Mouse (Mus musculus) left cerebral cortex, postnatal 25 days (tissue): ENCODE data around the gene Ing3. TPM values are rescaled to one million over a fixed set of nuclear protein-coding genes. Genes with fewer than 3 reads are reported as not detected.

Experiments used
- DNase-seq, 2 experiments: peaks; one replicate each; pipeline ENCODE4 v3.0.0; 2022; ENCODE audit warnings: low spot score in 2 of 2, mixed read lengths in 1 of 2
- intact Hi-C: fragments of 180-260 bp; cut with DNase I; formaldehyde crosslinking; loops from one replicate; pipeline ENCODE4 v1.15.1; 2025
- total RNA-seq, 2 experiments: library from RNA; stranded (reverse); gene quantifications; 2 replicates each; pipeline ENCODE4 v1.2.3; 2021

The Ing3 gene
- total RNA-seq, 2 experiments from 2014 or later: 25.8 to 27.2 TPM

- no peak for DNase-seq
- intact Hi-C loops: no loop called here
Observed at GRCm38 (mm10) chr6:22014291-22014911, 65.0 kb downstream of the Ing3 start.

- no peak for DNase-seq
- intact Hi-C loops: no loop called here
Observed at GRCm38 (mm10) chr6:22017631-22018030, 68.3 kb downstream of the Ing3 start.

DNA sequence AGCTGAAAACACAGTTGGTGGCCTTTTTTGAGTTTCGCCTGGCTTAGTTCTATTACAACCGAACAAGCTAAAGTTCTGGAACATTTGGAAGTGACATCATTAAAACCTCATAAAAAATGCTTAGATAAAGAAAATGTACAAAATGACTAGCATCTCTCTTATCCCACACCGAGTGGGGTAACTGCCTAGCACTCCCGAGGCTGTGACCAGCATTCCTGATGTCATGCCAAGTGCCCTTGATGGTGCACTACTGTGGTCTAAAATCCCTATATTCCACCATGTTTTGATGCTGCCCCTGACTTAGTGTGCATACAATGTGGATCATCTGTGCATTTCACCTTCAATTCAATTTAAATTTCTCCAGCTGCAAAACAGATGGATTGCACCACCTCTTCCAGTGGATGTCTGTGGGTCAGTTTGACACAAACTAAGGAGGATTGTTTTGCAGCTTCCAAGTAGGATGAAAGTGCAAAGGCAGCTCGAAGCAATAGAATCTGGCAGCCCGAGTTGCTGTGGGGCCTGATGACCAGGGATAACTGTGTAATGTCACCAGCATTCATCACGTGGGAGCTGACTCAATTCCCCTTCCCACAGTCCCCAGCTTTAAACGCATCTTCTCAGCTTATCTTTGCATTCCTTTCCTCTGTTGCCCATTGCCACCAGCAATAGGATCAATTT, 69.5 kb downstream of the Ing3 start:
- intact Hi-C loops: no loop called here
- no peak for DNase-seq

DNA sequence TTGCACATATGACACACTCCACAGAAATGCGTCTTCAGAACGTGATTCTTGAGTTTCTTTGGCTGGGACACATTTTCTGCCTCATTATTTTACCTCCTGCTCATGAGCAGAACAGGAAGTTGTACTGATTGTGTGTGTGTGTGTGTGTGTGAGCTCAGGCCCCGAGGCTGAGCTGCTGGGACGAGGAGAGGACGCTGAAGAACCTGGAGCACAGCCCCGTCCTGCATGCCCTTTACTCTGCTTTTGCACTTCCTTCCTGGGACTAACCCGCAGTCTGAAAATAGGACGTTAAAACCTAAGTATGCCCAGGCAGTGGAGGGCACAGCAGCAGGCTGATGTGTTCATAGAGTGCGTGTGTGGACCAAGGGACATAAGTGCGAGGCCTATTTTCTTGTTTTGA, 70.3 kb downstream of the Ing3 start:
- no peak for DNase-seq
- intact Hi-C loops: no loop called here

GRCm38 (mm10) chr6:22020696-22021095, 71.3 kb downstream of the Ing3 start:
- no peak for DNase-seq
- intact Hi-C loops: no loop called here

- intact Hi-C loops: no loop called here
- DNase-seq: no peak
Observed at GRCm38 (mm10) chr6:22021315-22021714, 71.9 kb downstream of the Ing3 start.

GRCm38 (mm10) chr6:22024168-22024567, 74.8 kb downstream of the Ing3 start:
- no peak for DNase-seq
- intact Hi-C loops: no loop called here

Other genes starting within 250 kb of the Ing3 start
- 10 to 100 TPM; 22.8 to 24.8 TPM for gene Tspan12, start 97.1 kb upstream of the Ing3 start, total RNA-seq
- gene Cped1, start 36.3 kb downstream of the Ing3 start, total RNA-seq: 1 to 10 TPM; 3.0 to 3.5 TPM